Mouse (Mus musculus) lung, postnatal 0 days (tissue): ENCODE results near the gene Clstn2.

Experiments
- CTCF ChIP-seq: IDR thresholded peaks from 2 replicates; pipeline ENCODE4 v1.5.1; 2016; ENCODE audit warnings: antibody characterized with exemption, mild to moderate bottlenecking
- EP300 ChIP-seq: IDR thresholded peaks from 2 replicates; pipeline ENCODE4 v1.6.1; 2016; ENCODE audit warnings: antibody characterized with exemption, mild to moderate bottlenecking, control low read depth

DNA sequence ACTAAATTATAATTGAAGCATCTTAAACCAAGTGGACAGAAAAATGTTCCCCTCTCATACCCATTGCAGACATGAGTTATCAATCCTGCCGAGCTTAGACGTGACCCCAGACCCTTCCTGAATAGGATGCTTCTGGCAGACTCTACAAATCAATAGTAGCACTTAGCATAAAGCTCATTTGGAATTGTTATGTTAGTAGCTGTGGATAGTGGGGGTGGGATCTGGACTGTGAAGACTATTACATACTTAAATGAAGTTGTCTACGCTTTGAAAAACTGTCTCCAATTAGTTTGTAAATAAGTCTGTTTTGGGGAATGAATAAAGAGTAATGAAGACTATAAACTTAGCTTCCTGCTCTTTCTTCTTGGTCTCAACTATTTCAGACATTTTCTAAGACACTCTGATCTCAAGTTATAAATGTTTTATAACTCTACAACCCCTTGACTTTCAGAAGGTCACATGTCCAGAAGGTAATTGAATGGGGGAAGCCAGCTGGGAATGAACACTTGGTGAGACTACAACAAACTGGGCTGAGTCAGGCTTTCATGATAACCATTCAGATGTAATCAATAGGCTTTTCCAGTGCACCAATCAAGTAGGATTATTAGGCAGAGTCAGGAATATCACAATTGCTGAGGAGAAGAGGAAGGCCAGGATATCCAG lies 216.7 kb downstream of the Clstn2 start:
- TF ChIP-seq CTCF (no peak), EP300 (no peak)
